Comparison of ENCODE assay signal across 13 mouse cellular contexts in genomic region chr13:43292892-43293291, GRCm38 (mm10). TPM values are rescaled to one million over a fixed set of nuclear protein-coding genes. Genes with fewer than 3 reads are reported as not detected.
DNase-seq lines count a peak whose midpoint lies in the region; ATAC-seq and TF ChIP-seq lines count a peak whose summit lies in the region.
"Had no signal": no experiment of that assay in that cellular context is flagged by ENCODE, and none has a peak within 500 bp of the region (broad histone marks: within the 10 kb centered on the region; RNA-seq: fewer than 3 reads in every experiment).

No protein-coding gene starts in this region.

- no peak for TF ChIP-seq CTCF in lung, embryonic 14.5 days (IDR thresholded peaks at IDR 0.05; ENCODE audit: low read depth)

- H3K4me2 ChIP-seq in lung, embryonic 14.5 days = no peak overlapping the region
- no peak overlapping the region for H3K4me2 ChIP-seq in midbrain, embryonic 15.5 days
- H3K4me2 ChIP-seq: heart, embryonic 11.5 days; limb, embryonic 12.5 days had no signal

- no peak overlapping the region for H3K9ac ChIP-seq in lung, embryonic 14.5 days
- H3K9ac ChIP-seq in midbrain, embryonic 15.5 days = no peak overlapping the region
- H3K9ac ChIP-seq: limb, embryonic 12.5 days had no signal

- no peaks in the 10 kb centered on the region for H3K4me1 ChIP-seq in lung, embryonic 14.5 days (ENCODE audit: insufficient read depth)
- H3K4me1 ChIP-seq in midbrain, embryonic 15.5 days = peaks cover 16% of the 10 kb centered on the region

- WGBS in lung, embryonic 14.5 days = 71% methylated on average over 4 of the region's 4 CpGs
- 81% methylated on average over 4 of the region's 4 CpGs for WGBS in midbrain, embryonic 15.5 days

- no peaks in the 10 kb centered on the region for H3K36me3 ChIP-seq in lung, embryonic 14.5 days (ENCODE audit: insufficient read depth)
- no peaks in the 10 kb centered on the region for H3K36me3 ChIP-seq in midbrain, embryonic 15.5 days (replicated peaks)
- H3K36me3 ChIP-seq: G1E; limb, embryonic 12.5 days had no signal

- no peak overlapping the region for H3K27ac ChIP-seq in lung, embryonic 14.5 days (ENCODE audit: low read depth)
- H3K27ac ChIP-seq in midbrain, embryonic 15.5 days = no peak overlapping the region
- H3K27ac ChIP-seq: limb, embryonic 12.5 days; macrophage had no signal

- no peak for ATAC-seq in lung, embryonic 14.5 days (ENCODE audit: insufficient read depth)
- ATAC-seq in midbrain, embryonic 15.5 days (replicated peaks) = no peak

- H3K27me3 ChIP-seq in lung, embryonic 14.5 days (ENCODE audit: insufficient read depth, low read length) = no peaks in the 10 kb centered on the region
- H3K27me3 ChIP-seq in midbrain, embryonic 15.5 days (replicated peaks) = no peaks in the 10 kb centered on the region

- H3K4me3 ChIP-seq in lung, embryonic 14.5 days (ENCODE audit: low read depth, low read length) = no peak overlapping the region
- no peak overlapping the region for H3K4me3 ChIP-seq in midbrain, embryonic 15.5 days
- H3K4me3 ChIP-seq: limb, embryonic 12.5 days had no signal

- no peaks in the 10 kb centered on the region for H3K9me3 ChIP-seq in lung, embryonic 14.5 days (ENCODE audit: low read depth, low read length)
- H3K9me3 ChIP-seq in midbrain, embryonic 15.5 days = no peaks in the 10 kb centered on the region

- peak; percentile 9 for DNase-seq in cerebellum, adult 11-12 months
- DNase-seq in cerebellum, postnatal 14 days = no peak
- peak; percentile 42 to 49 for DNase-seq in urinary bladder, postnatal 36 days (ENCODE audit: low spot score in 2 of 2)
- no peak for DNase-seq in urinary bladder, adult 2 months (ENCODE audit: low spot score)
- DNase-seq in lung, embryonic 14.5 days = peak; percentile 64
- no peak for DNase-seq in frontal cortex, postnatal 36 days (ENCODE audit: low spot score in 2 of 2)
- DNase-seq in adrenal gland, adult 2 months = no peak
- DNase-seq: right cerebral cortex, postnatal 25 days had no signal

RNA-seq across cellular contexts. Expression of gene Gfod1, which starts 11.1 kb away (rescaled TPM):
- polyA plus RNA-seq in urinary bladder, adult 2 months (2012; rRNA removed) = 3.6 and 4.7 TPM in 2 replicates
- 1.0 and 1.4 TPM in 2 replicates for polyA plus RNA-seq in lung, embryonic 14.5 days (2014; fragmentation: Nextera tagmentation; extraction: Ambion mirVana)
- polyA plus RNA-seq in midbrain, embryonic 15.5 days (2015; fragmentation: Nextera tagmentation; extraction: Ambion mirVana) = 2.4 and 2.9 TPM in 2 replicates
- total RNA-seq in adrenal gland, adult 2 months (2021) = 10 to 100 TPM in 1 of 2 experiments, 1 to 10 TPM in 1; 8.4 to 10.1 TPM
- 3.0 and 3.3 TPM in 2 replicates for polyA plus RNA-seq in adrenal gland, adult 2 months (2012; rRNA removed)

Comparison
In these comparisons a context has a peak if more than half of its experiments do, and no peak if none do; other contexts are left out.
1. DNase-seq: peak in cerebellum, adult 11-12 months (single experiment), urinary bladder, postnatal 36 days (2 of 2) and lung, embryonic 14.5 days (single experiment); none in cerebellum, postnatal 14 days (0 of 2), urinary bladder, adult 2 months (single experiment), frontal cortex, postnatal 36 days (0 of 2) and adrenal gland, adult 2 months (single experiment).